Mouse (Mus musculus) embryo, embryonic 10 days (tissue): ENCODE measurements around the gene Shbg.

Source experiments
- DNase-seq: peaks from one replicate; pipeline ENCODE4 v3.0.0-alpha.2; 2015; ENCODE audit warnings: low spot score

Shbg gene

DNA sequence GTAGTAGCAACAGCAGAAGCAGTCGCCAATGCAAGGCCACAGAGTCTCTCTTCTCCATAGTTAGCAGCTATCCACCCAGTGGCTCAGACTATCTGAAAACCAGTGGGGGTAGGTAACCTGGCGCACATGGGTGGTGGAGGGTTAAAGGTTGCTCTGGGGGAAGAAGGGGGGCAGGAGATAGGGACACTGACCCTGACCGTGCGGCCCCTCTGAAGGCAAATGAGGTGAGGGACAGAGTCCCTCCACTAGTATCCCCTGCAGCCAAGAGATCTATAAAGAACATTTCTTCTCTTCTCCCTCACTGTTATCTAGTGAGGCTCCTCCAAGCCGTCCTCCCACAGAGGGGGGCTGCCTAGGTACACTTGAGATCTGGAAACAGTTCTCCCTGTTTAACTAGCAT, at the start of gene Shbg:
Gene Shbg, minus strand, starts transcription at position 101 of the 400 bp plus-strand sequence.
- no peak for DNase-seq

GRCm38 (mm10) chr11:69666665-69667005, 48.9 kb upstream of the Shbg start:
- DNase-seq, result no peak

DNA sequence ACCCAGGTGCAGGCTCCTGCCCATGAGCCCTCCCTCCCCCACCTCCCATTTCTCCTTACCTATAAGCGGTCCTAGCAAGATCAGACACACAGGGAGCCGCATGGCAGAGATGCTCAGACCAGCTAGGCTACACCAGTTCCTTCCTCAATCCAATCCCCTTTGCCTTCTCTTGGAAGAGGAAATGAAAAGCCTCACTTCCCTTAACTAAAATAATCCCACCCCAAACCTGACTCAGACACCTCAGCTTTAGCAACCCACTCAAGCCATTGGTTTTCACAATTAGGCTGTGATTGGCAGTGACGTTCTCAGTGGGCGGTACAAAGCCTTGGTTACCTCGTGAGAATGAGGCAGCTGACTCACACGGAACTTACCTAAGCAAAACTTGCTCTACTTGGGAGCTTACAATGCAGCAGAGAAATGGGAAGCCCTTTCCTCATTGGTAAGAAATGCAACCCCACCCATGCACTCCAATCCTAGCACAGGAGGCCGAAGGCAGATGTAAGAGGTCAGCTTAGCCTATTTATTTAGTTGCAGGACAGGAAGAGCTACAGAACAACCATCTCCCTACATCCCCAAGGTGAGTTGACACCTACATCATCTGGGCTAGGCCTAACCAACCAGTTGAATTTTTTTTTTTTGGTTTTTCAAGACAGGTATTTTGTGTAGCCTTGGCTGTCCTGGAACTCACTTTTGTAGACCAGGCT, 48.4 kb upstream of the Shbg start, which contains the start of gene Cd68:
Gene Cd68, minus strand, starts transcription at position 193 of the 704 bp plus-strand sequence.
- DNase-seq, result peak; percentile 77

GRCm38 (mm10) chr11:69665457-69665960, 47.8 kb upstream of the Shbg start:
- no peak for DNase-seq

DNA sequence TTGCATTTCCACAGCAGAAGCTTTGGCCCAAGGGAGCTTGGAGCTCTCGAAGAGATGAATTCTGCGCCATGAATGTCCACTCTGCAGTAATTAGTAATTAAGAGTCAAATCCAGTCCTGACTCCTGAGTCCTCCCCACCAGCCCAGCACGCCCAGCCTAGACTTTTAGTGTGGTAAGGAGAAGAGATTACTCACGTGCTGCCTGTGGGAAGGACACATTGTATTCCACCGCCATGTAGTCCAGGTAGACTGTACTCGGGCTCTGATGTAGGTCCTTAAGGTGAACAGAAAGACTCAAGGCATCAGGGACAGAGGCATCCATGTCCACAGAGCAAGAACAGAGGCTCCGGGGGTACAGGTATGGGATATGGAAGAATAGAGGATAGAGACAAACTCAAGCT, 47.1 kb upstream of the Shbg start:
- no peak for DNase-seq

DNA sequence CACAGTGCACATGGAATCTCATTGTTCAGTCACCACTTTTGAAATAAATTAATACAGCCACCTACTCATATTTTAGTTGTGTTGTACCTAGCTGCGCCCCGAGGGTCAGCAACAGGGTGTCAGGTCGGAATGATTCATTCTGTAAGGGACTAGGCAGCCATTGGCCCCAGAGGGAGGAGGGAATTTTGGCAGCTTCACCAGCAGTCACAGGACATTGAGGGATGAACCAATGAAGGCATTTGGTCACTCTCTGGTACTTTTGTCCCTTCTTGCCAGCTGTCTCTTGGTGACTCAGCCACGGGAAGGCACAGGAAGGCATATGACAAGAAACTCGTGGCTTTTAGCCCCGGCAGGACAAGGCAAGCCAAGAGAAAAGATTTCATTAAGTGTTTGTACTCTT, 46.1 kb upstream of the Shbg start:
- DNase-seq, result no peak

- no peak for DNase-seq
These were observed 45.4 kb upstream of the Shbg start for GRCm38 (mm10) chr11:69662967-69663671.

DNA sequence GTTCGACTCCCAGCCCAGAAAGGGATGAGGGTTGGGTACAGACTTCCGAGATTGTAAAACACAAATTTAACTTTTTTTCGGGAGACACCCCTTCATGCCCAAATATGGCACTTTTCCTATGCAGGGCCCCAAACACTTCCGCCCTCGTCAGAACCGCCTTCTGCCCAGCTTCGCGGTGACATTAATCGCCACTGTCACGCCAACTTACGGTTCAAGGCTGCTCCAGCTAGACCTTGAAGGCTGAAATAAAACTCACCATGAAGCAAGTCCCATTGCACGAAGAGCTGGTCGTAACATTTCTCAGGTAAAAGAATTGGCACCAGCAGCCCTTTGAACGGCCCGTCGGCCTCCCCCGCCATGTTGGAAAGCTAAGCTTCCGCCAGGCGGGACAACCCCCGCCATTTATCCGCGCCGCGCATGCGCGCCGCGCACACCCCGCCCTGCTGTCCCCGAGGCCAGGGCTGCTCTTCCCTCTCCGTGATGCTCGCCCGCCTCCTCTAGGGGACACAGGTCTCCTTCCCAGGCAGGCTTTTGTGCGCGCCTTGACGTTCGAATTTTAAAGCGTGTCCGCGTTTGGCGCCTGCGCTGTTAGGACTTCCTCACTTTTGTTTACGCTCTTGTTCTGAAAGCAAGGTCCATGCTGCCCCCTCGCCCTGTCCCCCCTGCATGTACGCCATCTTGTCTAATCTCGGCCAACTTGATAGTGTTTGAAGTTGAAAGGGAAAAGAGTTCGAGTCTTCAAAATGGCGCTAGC, 44.7 kb upstream of the Shbg start, which contains the start of gene Mpdu1:
Gene Mpdu1, minus strand, starts transcription at position 430 of the 754 bp plus-strand sequence.
- DNase-seq, result peak; percentile 97

DNA sequence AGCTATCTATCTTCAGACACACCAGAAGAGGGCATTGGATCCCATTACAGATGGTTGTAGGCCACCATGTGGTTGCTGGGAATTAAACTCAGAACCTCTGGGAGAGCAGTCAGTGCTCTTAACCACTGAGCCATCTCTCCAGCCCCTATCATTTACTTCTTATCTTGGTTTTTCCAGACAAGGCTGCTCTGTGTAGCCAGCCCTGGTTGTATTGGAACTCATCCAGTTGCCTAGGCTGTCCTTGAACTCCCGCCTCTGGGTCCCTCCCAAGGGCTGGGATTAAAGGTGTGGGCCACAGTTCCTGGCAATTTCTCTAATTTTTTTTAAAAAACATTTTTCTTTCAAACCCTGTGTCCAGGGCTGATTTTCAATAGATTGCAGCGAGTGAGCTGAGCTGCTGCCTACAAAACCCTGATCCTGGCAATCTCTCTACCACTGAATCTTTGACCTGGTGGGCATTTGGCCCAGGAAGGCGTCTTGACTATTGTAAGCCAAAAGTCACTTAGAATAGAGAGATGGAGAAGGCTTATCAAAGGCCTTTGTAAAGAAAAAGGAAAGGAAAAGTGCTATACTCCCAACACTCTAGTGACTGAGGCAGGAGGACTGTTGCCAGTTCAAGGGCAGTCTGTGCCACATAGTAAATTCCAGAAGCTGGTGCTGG, 43.6 kb upstream of the Shbg start:
- no peak for DNase-seq

GRCm38 (mm10) chr11:69657462-69657881, 39.8 kb upstream of the Shbg start:
- DNase-seq, result no peak

GRCm38 (mm10) chr11:69656617-69657461, 39.1 kb upstream of the Shbg start:
- peak; percentile 83 for DNase-seq

DNA sequence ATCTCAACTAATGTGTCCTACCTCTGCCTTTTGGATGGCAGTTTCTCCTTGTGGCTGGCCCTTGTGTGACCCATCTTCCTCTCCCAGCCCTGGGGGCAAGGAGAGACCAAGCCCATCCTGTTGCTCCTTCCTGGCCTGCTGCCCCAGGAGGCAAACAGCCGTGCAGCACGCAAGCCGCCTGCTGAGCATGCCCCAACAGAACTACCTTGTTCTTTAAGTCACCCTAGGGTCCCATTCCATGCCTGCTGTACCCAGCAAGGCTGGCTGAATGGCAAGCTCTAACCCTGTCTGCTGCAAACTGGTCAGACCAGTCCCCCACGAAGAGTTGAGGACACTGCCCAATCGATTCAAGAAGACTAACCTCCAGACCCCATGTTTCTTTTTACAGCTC, 38.4 kb upstream of the Shbg start:
- DNase-seq, result no peak

GRCm38 (mm10) chr11:69655264-69656064, 37.8 kb upstream of the Shbg start, which contains the start of gene Sox15:
TSS of gene Sox15 (plus strand) at chr11:69655314.
- peak; percentile 87 for DNase-seq

GRCm38 (mm10) chr11:69654760-69655159, 37.1 kb upstream of the Shbg start:
- DNase-seq, result no peak

DNA sequence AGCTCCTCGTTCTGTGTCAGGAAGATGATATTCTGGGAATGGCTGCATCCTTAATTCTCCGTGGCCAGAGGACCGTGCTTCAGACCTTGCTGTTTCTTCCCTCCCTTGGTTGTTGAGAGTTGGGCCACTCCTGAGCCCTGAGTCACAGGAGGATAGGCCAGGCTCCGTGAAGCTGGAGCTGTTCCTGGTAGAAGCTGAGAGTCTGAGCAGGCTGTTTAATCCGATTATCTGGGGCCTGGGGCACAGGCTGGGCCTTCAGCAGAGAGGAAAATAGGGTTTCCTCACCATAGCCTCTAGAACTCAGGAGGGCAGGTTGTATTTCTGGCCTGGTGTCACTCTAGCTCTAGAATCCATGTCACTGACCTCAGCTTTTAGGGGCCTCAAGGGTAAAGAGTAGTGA, 35.7 kb upstream of the Shbg start:
- no peak for DNase-seq

GRCm38 (mm10) chr11:69645860-69646259, 28.2 kb upstream of the Shbg start:
- no peak for DNase-seq

GRCm38 (mm10) chr11:69635471-69635870, 17.8 kb upstream of the Shbg start:
- DNase-seq, result no peak

DNA sequence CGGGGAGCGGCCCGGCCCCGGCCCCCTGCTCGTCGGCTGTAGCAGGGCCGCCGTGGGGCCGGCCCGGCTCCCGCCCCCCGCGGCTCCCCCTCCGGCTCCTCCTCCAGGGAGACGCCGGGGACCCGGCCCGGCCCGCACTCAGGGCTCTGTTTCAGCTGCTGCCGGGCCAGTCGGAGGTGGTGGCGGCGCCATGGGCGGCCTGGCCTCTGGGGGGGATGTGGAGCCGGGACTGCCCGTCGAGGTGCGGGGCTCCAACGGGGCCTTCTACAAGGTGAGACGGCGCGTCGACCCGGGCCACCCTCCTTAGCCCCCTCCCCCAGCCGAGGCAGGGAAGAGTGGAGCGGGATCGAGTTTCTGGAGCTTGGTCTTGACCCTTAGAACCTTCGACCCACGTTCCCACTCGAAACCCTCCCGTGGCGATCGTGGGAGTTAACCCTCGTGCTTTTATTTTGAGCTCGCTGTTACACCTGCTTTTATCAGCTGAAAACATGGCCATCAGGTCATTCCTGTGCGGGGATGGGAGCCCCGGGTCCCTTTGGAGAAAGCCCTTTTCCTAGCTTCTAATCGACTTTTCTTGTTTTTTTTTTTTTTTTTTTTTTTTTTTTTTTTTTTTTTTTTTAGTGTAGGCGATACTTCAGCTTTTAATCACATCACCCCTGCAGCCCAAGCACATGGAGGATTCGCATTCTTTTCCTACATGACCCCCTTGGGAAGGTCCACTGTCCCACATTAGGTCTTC, 15.6 kb upstream of the Shbg start:
- DNase-seq, result peak; percentile 44

GRCm38 (mm10) chr11:69632284-69633089, 14.8 kb upstream of the Shbg start, which contains the start of gene Fxr2:
TSS of gene Fxr2 (plus strand) at chr11:69632990.
- peak; percentile 100 for DNase-seq
